Mouse (Mus musculus): ENCODE results near the gene Hoxd13. TPM values are rescaled to one million over a fixed set of nuclear protein-coding genes. Genes with fewer than 3 reads are reported as not detected.
A peak's percentile ranks its signal among the peaks of the same experiment; 100 is the strongest.

Gene Hoxd13
- not detected in 2 replicates for total RNA-seq (2014; rRNA removed; ENCODE audit: low replicate concordance)
- polyA plus RNA-seq (2015; fragmentation: Nextera tagmentation; extraction: Ambion mirVana): not detected in 2 replicates

GRCm38 (mm10) chr2:74667842-74668357, at the start of gene Hoxd13:
Gene Hoxd13, plus strand, starts transcription at chr2:74668310.
- DNase-seq (ENCODE audit: low spot score): no peak
- no peak; the same call in 1 of the 2 replicates for ATAC-seq (ENCODE audit: insufficient read depth, low read depth)
- Histone ChIP-seq H3K4me2 (ENCODE audit: low read depth, low read length) (peak within 1 kb of the TSS; percentile 68), H3K4me3 (ENCODE audit: low read depth, low read length) (peak within 1 kb of the TSS; percentile 51), H3K36me3 (replicated peaks; ENCODE audit: control insufficient read depth, insufficient read depth, low read length) (no peaks in the 10 kb centered on the region), H3K27me3 (ENCODE audit: control insufficient read depth, insufficient read depth, low read length) (peaks cover 99% of the 10 kb centered on the region), H3K9me3 (replicated peaks; ENCODE audit: control insufficient read depth, low read length) (no peaks in the 10 kb centered on the region), H3K27ac (ENCODE audit: low read depth) (no peak within 1 kb of the TSS), H3K9ac (replicated peaks; ENCODE audit: low read depth, low read length) (no peak within 1 kb of the TSS), H3K4me1 (ENCODE audit: control insufficient read depth, insufficient read depth) (peaks cover 8% of the 10 kb centered on the region; the same call in 1 of the 2 replicates)
- TF ChIP-seq EP300 (IDR thresholded peaks at IDR 0.05; ENCODE audit: low read depth): no peak
- no peak for TF ChIP-seq CTCF (IDR thresholded peaks at IDR 0.05; ENCODE audit: low read depth)
- under 1% methylated on average over 28 of the region's 51 CpGs for WGBS

- DNase-seq (ENCODE audit: low spot score): no peak
- H3K27ac ChIP-seq (ENCODE audit: low read depth): no peak overlapping the region
- H3K4me2 ChIP-seq (ENCODE audit: low read depth, low read length): no peak overlapping the region
- H3K4me3 ChIP-seq (ENCODE audit: low read depth, low read length): no peak overlapping the region
- H3K4me1 ChIP-seq (ENCODE audit: control insufficient read depth, insufficient read depth): no peaks in the 10 kb centered on the region
- no peaks in the 10 kb centered on the region for H3K9me3 ChIP-seq (replicated peaks; ENCODE audit: control insufficient read depth, low read length)
- H3K36me3 ChIP-seq (replicated peaks; ENCODE audit: control insufficient read depth, insufficient read depth, low read length): no peaks in the 10 kb centered on the region
- H3K27me3 ChIP-seq (ENCODE audit: control insufficient read depth, insufficient read depth, low read length): no peaks in the 10 kb centered on the region
- H3K9ac ChIP-seq (replicated peaks; ENCODE audit: low read depth, low read length): no peak overlapping the region
- no peak for ATAC-seq (ENCODE audit: insufficient read depth, low read depth)
- TF ChIP-seq EP300 (IDR thresholded peaks at IDR 0.05; ENCODE audit: low read depth): no peak
- TF ChIP-seq CTCF (IDR thresholded peaks at IDR 0.05; ENCODE audit: low read depth): no peak
- WGBS: 80% methylated on average over 3 of the region's 3 CpGs
Observed at GRCm38 (mm10) chr2:74619676-74620246, 48.3 kb upstream of the Hoxd13 start.

- 87% methylated on average over 10 of the region's 10 CpGs for WGBS
- DNase-seq (ENCODE audit: low spot score) (no peak), ATAC-seq (ENCODE audit: insufficient read depth, low read depth) (no peak)
Observed at GRCm38 (mm10) chr2:74620368-74620767, 47.7 kb upstream of the Hoxd13 start.

GRCm38 (mm10) chr2:74635412-74635811, 32.7 kb upstream of the Hoxd13 start:
- no peak overlapping the region for H3K4me3 ChIP-seq (ENCODE audit: low read depth, low read length)
- no peaks in the 10 kb centered on the region for H3K9me3 ChIP-seq (replicated peaks; ENCODE audit: control insufficient read depth, low read length)
- DNase-seq (ENCODE audit: low spot score) (no peak), ATAC-seq (ENCODE audit: insufficient read depth, low read depth) (no peak)
- TF ChIP-seq CTCF (IDR thresholded peaks at IDR 0.05; ENCODE audit: low read depth) (no peak), EP300 (IDR thresholded peaks at IDR 0.05; ENCODE audit: low read depth) (no peak)
- no peak overlapping the region for H3K4me2 ChIP-seq (ENCODE audit: low read depth, low read length)
- WGBS: 52% methylated on average over 4 of the region's 4 CpGs
- no peak overlapping the region for H3K9ac ChIP-seq (replicated peaks; ENCODE audit: low read depth, low read length)
- H3K4me1 ChIP-seq (ENCODE audit: control insufficient read depth, insufficient read depth): no peaks in the 10 kb centered on the region
- H3K36me3 ChIP-seq (replicated peaks; ENCODE audit: control insufficient read depth, insufficient read depth, low read length): no peaks in the 10 kb centered on the region
- no peak overlapping the region for H3K27ac ChIP-seq (ENCODE audit: low read depth)
- H3K27me3 ChIP-seq (ENCODE audit: control insufficient read depth, insufficient read depth, low read length): no peaks in the 10 kb centered on the region

More at GRCm38 (mm10) chr2:74620368-74620767, 47.7 kb upstream of the Hoxd13 start:
- Histone ChIP-seq H3K4me1 (ENCODE audit: control insufficient read depth, insufficient read depth) (no peaks in the 10 kb centered on the region), H3K4me2 (ENCODE audit: low read depth, low read length) (no peak overlapping the region), H3K9me3 (replicated peaks; ENCODE audit: control insufficient read depth, low read length) (no peaks in the 10 kb centered on the region), H3K4me3 (ENCODE audit: low read depth, low read length) (no peak overlapping the region), H3K36me3 (replicated peaks; ENCODE audit: control insufficient read depth, insufficient read depth, low read length) (no peaks in the 10 kb centered on the region), H3K9ac (replicated peaks; ENCODE audit: low read depth, low read length) (no peak overlapping the region), H3K27me3 (ENCODE audit: control insufficient read depth, insufficient read depth, low read length) (no peaks in the 10 kb centered on the region), H3K27ac (ENCODE audit: low read depth) (no peak overlapping the region)
- no peak for TF ChIP-seq EP300 (IDR thresholded peaks at IDR 0.05; ENCODE audit: low read depth)
- no peak for TF ChIP-seq CTCF (IDR thresholded peaks at IDR 0.05; ENCODE audit: low read depth)

GRCm38 (mm10) chr2:74642431-74642830, 25.7 kb upstream of the Hoxd13 start:
- H3K4me1 ChIP-seq (ENCODE audit: control insufficient read depth, insufficient read depth): no peaks in the 10 kb centered on the region
- TF ChIP-seq EP300 (IDR thresholded peaks at IDR 0.05; ENCODE audit: low read depth): no peak
- no peak for TF ChIP-seq CTCF (IDR thresholded peaks at IDR 0.05; ENCODE audit: low read depth)
- 60% methylated on average over 5 of the region's 5 CpGs for WGBS
- DNase-seq (ENCODE audit: low spot score) (no peak), ATAC-seq (ENCODE audit: insufficient read depth, low read depth) (no peak)
- H3K27me3 ChIP-seq (ENCODE audit: control insufficient read depth, insufficient read depth, low read length): peaks cover 26% of the 10 kb centered on the region
- H3K36me3 ChIP-seq (replicated peaks; ENCODE audit: control insufficient read depth, insufficient read depth, low read length): no peaks in the 10 kb centered on the region
- no peak overlapping the region for H3K27ac ChIP-seq (ENCODE audit: low read depth)
- H3K4me3 ChIP-seq (ENCODE audit: low read depth, low read length): no peak overlapping the region
- H3K4me2 ChIP-seq (ENCODE audit: low read depth, low read length): no peak overlapping the region
- no peaks in the 10 kb centered on the region for H3K9me3 ChIP-seq (replicated peaks; ENCODE audit: control insufficient read depth, low read length)
- no peak overlapping the region for H3K9ac ChIP-seq (replicated peaks; ENCODE audit: low read depth, low read length)
